Mouse (Mus musculus): Measurements from ENCODE around the gene Rbbp4. TPM values are rescaled to one million over a fixed set of nuclear protein-coding genes. Genes with fewer than 3 reads are reported as not detected.

Gene Rbbp4
- polyA plus RNA-seq, 1 experiment from 2014 or later, result 292 TPM

DNA sequence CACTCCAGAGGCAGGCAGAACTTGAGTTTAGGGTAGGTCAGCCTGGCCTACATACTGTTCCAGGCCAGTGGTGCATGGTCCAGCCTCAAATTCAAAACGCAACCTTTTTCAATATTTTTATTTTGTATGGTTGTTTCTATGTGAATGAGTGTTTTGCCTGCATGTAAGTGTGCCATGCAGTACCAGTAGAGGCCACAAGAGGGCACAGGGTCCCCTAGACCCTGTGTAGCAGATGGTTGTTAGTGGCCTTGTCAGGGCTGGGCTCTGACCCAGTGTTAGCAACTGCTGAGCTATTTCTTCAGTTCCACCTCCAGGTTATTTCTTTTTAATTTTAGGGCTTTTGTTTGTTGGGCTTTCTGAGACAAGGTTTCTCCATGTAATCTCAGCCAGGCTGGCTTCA, 15.5 kb upstream of the Rbbp4 start:
- peak; percentile 72; the same call in 1 of the 2 replicates for ATAC-seq
- no peaks in the 10 kb centered on the region for H3K27me3 ChIP-seq (replicated peaks)
- H3K36me3 ChIP-seq, result peaks cover 23% of the 10 kb centered on the region
- H3K27ac ChIP-seq, result no peak overlapping the region
- H3K9me3 ChIP-seq (replicated peaks), result no peaks in the 10 kb centered on the region
- H3K4me2 ChIP-seq, result no peak overlapping the region
- no peak overlapping the region for H3K9ac ChIP-seq
- no peak overlapping the region for H3K4me3 ChIP-seq
- WGBS (ENCODE audit: insufficient replicate concordance), result 3% methylated on average over 1 of the region's 1 CpGs
- H3K4me1 ChIP-seq, result peaks cover 7% of the 10 kb centered on the region; the same call in 1 of the 2 replicates

DNA sequence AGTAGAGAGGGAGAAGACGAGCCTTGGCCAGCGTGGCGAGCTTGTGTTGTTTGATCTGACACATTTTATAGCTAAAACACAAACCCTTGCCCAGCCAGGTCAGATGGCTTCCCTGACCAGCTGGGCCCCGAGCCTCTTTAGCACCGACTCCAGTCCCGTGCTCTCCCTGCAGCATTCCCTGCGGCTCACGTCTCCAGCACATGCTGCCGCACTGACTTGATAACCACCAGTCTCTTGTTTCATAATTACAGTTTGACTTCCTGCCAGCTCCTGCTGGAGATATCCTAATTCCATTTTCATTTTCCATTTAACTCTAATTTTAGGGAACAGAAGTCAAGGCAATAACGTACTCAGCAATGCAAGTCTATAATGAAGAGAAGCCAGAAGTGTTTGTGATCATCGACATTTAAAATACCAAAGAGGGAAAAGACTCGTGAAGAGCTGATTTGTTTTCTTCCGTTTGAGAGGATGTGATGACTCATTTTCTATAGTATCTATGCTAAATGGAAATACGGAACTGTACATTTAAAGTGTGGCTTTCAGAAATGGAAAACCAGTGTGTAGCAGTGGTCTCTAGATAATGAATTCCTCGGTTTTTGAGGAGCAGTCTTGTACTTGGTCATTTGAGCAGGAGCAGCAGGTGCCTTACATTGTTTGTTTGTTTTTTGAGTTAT, 11.4 kb upstream of the Rbbp4 start:
- H3K4me3 ChIP-seq, result no peak overlapping the region
- H3K4me2 ChIP-seq, result no peak overlapping the region
- no peak for ATAC-seq
- H3K9ac ChIP-seq, result no peak overlapping the region
- H3K27me3 ChIP-seq (replicated peaks), result no peaks in the 10 kb centered on the region
- H3K4me1 ChIP-seq, result no peaks in the 10 kb centered on the region
- H3K36me3 ChIP-seq, result peaks cover 58% of the 10 kb centered on the region
- WGBS (ENCODE audit: insufficient replicate concordance), result 80% methylated on average over 15 of the region's 15 CpGs
- H3K9me3 ChIP-seq (replicated peaks), result no peaks in the 10 kb centered on the region
- no peak overlapping the region for H3K27ac ChIP-seq

DNA sequence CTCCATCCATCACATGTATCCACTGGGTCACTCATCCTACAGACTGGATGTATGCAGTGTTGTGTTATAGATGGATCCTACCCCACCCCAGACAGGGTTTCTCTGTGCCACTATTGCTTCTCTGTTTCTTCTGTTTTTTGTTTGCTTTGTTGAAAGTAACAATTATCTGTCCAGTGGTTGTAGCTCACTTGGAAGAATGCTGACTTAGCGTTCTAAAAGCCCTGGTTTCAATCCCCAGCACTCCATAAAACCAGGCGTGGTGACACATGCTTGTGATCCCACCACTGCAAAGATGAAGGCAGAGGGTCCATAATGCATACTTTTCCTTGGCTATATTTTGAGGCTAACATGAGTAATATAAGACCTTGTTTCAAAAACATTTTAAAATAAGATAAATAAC, 7.5 kb upstream of the Rbbp4 start:
- Histone ChIP-seq H3K4me1 (peaks cover 34% of the 10 kb centered on the region), H3K27me3 (replicated peaks) (no peaks in the 10 kb centered on the region), H3K9ac (no peak overlapping the region), H3K4me2 (no peak overlapping the region), H3K4me3 (no peak overlapping the region), H3K36me3 (peaks cover 67% of the 10 kb centered on the region), H3K9me3 (replicated peaks) (no peaks in the 10 kb centered on the region), H3K27ac (0 out of 2 replicates have a peak overlapping the region, but pooled peaks have one; percentile 5)
- no peak for ATAC-seq
- WGBS (ENCODE audit: insufficient replicate concordance), result 81% methylated on average over 2 of the region's 2 CpGs

DNA sequence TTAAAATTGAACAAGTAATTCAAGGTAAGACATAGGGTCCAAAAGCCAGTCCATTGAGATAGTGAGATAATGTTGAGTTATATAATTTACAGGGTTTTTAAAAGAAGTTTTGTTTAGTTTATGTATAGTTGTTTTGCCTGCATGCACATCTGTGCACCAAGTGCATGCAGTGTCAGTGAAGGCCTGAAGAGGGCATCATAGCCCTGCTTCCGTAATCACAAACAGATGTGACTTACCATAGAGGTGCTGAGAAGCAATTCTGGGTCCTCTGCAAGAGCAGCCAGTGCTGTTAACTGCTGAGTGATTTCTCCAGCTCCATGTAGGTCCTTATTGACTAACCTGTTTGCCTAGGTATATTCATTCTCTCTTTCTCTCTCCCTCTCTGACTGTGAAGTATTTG, 6.7 kb upstream of the Rbbp4 start:
- Histone ChIP-seq H3K9me3 (replicated peaks) (no peaks in the 10 kb centered on the region), H3K27ac (no peak overlapping the region), H3K36me3 (peaks cover 61% of the 10 kb centered on the region), H3K4me1 (peaks cover 42% of the 10 kb centered on the region), H3K27me3 (replicated peaks) (no peaks in the 10 kb centered on the region), H3K9ac (no peak overlapping the region), H3K4me2 (no peak overlapping the region), H3K4me3 (no peak overlapping the region)
- no peak for ATAC-seq
- 90% methylated on average over 1 of the region's 1 CpGs for WGBS (ENCODE audit: insufficient replicate concordance)

DNA sequence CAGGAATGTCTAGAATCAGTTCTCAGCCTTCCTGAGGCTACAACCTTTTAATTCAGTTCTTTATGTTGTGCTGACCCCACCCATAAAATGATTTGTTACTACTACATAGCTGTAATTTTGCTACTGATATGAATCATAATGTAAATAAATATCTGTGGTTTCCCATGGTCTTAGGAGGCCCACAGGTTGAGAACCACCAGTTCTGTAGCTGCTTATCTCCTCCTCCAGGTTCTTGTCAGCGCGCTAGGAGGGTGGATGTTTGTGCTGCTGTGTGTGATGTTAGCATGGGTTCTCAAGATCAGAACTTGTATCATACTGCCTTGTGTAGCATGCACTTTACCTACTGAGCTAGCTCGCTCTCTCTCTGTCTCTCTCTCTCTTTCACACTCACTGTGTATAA, 4.6 kb upstream of the Rbbp4 start:
- Histone ChIP-seq H3K27me3 (replicated peaks) (no peaks in the 10 kb centered on the region), H3K4me2 (peak overlapping the region; percentile 50), H3K4me3 (no peak overlapping the region), H3K36me3 (peaks cover 41% of the 10 kb centered on the region), H3K4me1 (peaks cover 51% of the 10 kb centered on the region), H3K9ac (peak overlapping the region; percentile 55), H3K9me3 (replicated peaks) (no peaks in the 10 kb centered on the region), H3K27ac (peak overlapping the region; percentile 95)
- WGBS (ENCODE audit: insufficient replicate concordance), result 41% methylated on average over 3 of the region's 3 CpGs
- peak; percentile 79 for ATAC-seq

DNA sequence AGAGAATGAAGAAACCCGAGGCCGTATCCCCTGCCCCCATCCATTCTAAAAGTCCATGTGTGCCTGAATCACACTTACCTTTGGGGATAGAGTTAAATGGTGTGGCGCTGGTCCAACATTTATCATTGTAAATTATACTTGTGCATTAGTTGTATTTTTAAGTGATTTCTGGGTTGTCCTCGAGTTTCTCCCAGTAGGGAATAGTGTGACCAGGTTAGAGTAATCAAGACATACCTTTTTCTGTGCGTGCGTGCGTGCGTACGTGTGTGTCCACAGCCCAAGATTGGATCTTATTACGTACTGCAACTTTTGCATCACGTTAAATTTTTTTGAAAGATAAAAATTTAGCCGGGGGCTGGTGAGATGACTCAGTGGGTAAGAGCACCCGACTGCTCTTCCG, 1.1 kb upstream of the Rbbp4 start:
- 44% methylated on average over 14 of the region's 14 CpGs for WGBS (ENCODE audit: insufficient replicate concordance)
- Histone ChIP-seq H3K4me2 (peak overlapping the region; percentile 86), H3K9me3 (replicated peaks) (no peaks in the 10 kb centered on the region), H3K4me3 (peak overlapping the region; percentile 87), H3K4me1 (peaks cover 79% of the 10 kb centered on the region), H3K27me3 (replicated peaks) (no peaks in the 10 kb centered on the region), H3K36me3 (peaks cover 35% of the 10 kb centered on the region), H3K27ac (peak overlapping the region; percentile 98), H3K9ac (peak overlapping the region; percentile 85)
- no peak for ATAC-seq

DNA sequence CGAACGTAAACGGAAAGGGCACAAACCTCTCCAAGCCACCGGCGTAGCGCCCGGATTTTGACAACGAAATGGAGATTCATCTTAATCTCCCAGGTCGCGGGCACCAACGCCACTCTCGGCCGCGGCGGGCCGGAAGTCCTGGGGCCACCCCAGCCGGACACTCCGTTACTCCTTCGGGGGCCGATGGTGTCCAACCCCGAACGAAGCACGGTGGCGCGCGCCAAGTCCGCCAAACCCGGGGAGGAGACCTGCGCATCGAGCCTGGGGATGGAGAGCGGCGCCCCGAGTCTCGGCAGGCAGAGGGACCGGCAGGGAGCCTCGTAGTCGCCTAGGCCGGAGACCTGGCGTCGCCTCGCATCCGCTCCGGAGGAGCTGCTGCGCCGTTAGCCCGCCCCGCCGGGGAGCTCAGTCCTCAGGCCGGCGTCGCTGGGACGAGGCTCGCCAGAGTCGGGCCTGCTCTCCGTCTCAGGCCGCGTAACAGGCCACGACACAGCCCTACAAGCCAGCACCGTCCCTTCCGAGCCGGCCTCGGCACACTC, 424 bp downstream of the Rbbp4 start:
- ATAC-seq, result peak; percentile 63
- Histone ChIP-seq H3K4me2 (peak overlapping the region; percentile 86), H3K4me3 (peak overlapping the region; percentile 87), H3K27ac (peak overlapping the region; percentile 93), H3K9me3 (replicated peaks) (no peaks in the 10 kb centered on the region), H3K9ac (peak overlapping the region; percentile 93), H3K36me3 (peaks cover 43% of the 10 kb centered on the region), H3K4me1 (peaks cover 76% of the 10 kb centered on the region), H3K27me3 (replicated peaks) (no peaks in the 10 kb centered on the region)
- under 1% methylated on average over 62 of the region's 62 CpGs for WGBS (ENCODE audit: insufficient replicate concordance)

DNA sequence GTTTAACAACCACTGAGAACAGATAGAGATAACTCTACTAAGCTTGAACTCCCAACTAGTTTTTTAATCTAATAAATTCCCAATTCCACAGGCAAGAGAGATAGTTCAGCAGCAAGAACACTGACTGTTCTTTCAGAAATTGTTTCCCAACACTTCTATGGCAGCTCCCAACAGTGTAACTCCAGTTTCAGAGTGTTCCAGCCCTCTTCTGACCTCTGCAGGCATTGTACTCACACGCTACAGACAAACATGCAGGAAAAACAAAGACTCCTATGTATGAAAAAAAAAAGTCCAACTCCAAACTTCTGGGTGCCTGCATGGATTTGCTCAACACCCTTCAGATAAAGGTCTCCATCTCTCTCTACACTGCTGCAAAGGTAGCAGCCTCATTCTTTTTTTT, 2.3 kb downstream of the Rbbp4 start:
- no peak for ATAC-seq
- Histone ChIP-seq H3K4me1 (peaks cover 57% of the 10 kb centered on the region), H3K9ac (peak overlapping the region; percentile 3), H3K4me2 (peak overlapping the region; percentile 86), H3K27me3 (replicated peaks) (no peaks in the 10 kb centered on the region), H3K9me3 (replicated peaks) (no peaks in the 10 kb centered on the region), H3K27ac (no peak overlapping the region), H3K36me3 (peaks cover 61% of the 10 kb centered on the region), H3K4me3 (peak overlapping the region; percentile 87)
- 75% methylated on average over 1 of the region's 1 CpGs for WGBS (ENCODE audit: insufficient replicate concordance)

DNA sequence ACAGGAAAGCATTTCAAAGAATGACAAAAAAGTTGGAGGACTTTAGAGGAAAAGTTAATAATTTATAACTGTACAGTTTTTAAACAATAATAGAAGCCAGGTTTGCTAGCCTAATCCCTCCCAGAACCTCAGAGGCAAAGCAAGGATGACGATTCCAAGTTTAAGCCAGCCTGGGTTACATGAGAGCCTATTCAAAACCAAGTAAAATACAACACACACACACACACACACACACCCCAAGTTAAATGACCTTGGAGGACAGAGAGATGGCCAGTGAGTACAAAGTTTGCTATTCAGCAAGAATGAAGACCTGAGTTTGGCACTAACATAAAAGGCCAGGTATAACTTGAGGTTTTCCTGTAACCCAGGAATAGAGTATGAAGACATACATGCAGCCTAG, 9.0 kb downstream of the Rbbp4 start:
- no peak overlapping the region for H3K9ac ChIP-seq
- no peak overlapping the region for H3K27ac ChIP-seq
- H3K4me3 ChIP-seq, result no peak overlapping the region
- no peak for ATAC-seq
- 71% methylated on average over 1 of the region's 1 CpGs for WGBS (ENCODE audit: insufficient replicate concordance)
- H3K36me3 ChIP-seq, result peaks cover 97% of the 10 kb centered on the region
- no peaks in the 10 kb centered on the region for H3K27me3 ChIP-seq (replicated peaks)
- peaks cover 30% of the 10 kb centered on the region for H3K4me1 ChIP-seq
- no peaks in the 10 kb centered on the region for H3K9me3 ChIP-seq (replicated peaks)
- H3K4me2 ChIP-seq, result no peak overlapping the region

DNA sequence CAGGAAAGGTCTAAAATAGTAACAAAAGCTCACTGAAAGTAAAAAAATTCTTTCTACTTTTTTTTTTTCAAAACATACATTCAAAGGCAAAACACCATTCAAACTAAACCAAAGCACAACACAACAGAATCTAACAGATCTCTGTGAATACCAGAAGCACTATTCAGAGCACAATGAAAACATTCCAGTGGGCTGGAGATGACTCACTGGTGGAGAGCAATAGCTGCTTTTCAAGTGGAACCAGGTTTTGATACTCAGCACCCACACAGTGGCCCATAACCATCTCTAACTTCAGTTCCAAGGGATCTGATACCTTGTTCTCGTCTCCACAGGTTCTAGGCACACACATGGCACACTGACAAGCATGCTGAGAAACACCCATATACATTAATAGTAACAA, 10.4 kb downstream of the Rbbp4 start:
- H3K9ac ChIP-seq, result no peak overlapping the region
- no peak overlapping the region for H3K27ac ChIP-seq
- no peak overlapping the region for H3K4me3 ChIP-seq
- H3K4me2 ChIP-seq, result no peak overlapping the region
- no peaks in the 10 kb centered on the region for H3K27me3 ChIP-seq (replicated peaks)
- H3K9me3 ChIP-seq (replicated peaks), result no peaks in the 10 kb centered on the region
- peaks cover 19% of the 10 kb centered on the region; the same call in 1 of the 2 replicates for H3K4me1 ChIP-seq
- no peak for ATAC-seq
- peaks cover 97% of the 10 kb centered on the region for H3K36me3 ChIP-seq
- WGBS (ENCODE audit: insufficient replicate concordance), result 79% methylated on average over 1 of the region's 1 CpGs

DNA sequence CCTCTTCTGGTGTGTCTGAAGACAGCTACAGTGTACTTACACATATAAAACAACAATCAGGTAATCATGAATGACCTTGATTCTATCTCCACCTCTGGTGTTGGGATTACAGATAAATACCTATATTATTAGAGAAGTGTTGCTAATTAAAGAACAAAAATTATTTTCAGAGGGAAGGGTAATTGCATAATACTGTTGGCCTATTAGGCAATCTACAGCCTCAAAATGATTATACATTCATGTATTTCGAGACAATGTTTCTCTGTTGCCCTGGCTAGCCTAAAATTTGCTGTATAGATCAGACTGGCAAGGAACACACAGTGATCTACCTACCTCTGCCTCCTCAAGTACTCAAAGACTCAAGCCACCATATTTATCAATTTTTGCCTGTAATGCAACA, 11.7 kb downstream of the Rbbp4 start:
- no peaks in the 10 kb centered on the region for H3K27me3 ChIP-seq (replicated peaks)

DNA sequence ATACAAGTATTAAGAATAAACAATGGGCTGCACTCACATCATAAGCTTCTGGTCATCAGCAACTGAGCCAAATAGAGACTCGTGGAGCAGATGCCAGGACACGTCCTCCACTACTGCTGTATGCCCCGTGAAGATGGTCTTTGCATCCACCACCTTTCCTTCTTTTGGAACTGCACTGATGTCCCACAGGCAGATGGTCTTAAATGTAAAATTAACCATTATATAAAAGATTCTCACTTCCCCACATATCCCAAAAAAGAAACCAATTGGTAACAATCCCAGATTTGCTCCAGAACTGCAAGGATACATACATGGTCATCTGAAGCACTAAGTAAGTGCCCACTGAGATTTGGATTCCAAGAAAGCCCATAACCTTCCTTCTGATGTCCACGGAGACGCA, 13.1 kb downstream of the Rbbp4 start:
- 88% methylated on average over 5 of the region's 5 CpGs for WGBS (ENCODE audit: insufficient replicate concordance)
- Histone ChIP-seq H3K4me2 (no peak overlapping the region), H3K4me1 (peaks cover 14% of the 10 kb centered on the region; the same call in 1 of the 2 replicates), H3K4me3 (no peak overlapping the region), H3K36me3 (peaks cover 96% of the 10 kb centered on the region), H3K9me3 (replicated peaks) (no peaks in the 10 kb centered on the region), H3K27ac (no peak overlapping the region), H3K27me3 (replicated peaks) (no peaks in the 10 kb centered on the region), H3K9ac (no peak overlapping the region)
- no peak for ATAC-seq

More for the DNA sequence above, 11.7 kb downstream of the Rbbp4 start:
- Histone ChIP-seq H3K4me3 (no peak overlapping the region), H3K27ac (no peak overlapping the region), H3K4me2 (no peak overlapping the region), H3K4me1 (peaks cover 19% of the 10 kb centered on the region; the same call in 1 of the 2 replicates), H3K9me3 (replicated peaks) (no peaks in the 10 kb centered on the region), H3K9ac (no peak overlapping the region), H3K36me3 (peaks cover 96% of the 10 kb centered on the region)
- 81% methylated on average over 1 of the region's 1 CpGs for WGBS (ENCODE audit: insufficient replicate concordance)
- ATAC-seq, result no peak
